Mouse (Mus musculus) embryonic fibroblast, embryonic 13.5 days (primary cell): ENCODE measurements around the gene Rora.

Experiments used
- CTCF ChIP-seq: IDR thresholded peaks from 2 replicates; pipeline ENCODE4 v1.5.1; 2011; ENCODE audit warnings: mild to moderate bottlenecking, control low read depth, low read length, moderate library complexity, borderline replicate concordance; ENCODE audit not compliant: insufficient read depth
- POLR2A ChIP-seq: IDR thresholded peaks from 2 replicates; pipeline ENCODE4 v1.6.1; 2011; ENCODE audit warnings: low read depth, mild to moderate bottlenecking, control low read depth, low read length, moderate library complexity

DNA sequence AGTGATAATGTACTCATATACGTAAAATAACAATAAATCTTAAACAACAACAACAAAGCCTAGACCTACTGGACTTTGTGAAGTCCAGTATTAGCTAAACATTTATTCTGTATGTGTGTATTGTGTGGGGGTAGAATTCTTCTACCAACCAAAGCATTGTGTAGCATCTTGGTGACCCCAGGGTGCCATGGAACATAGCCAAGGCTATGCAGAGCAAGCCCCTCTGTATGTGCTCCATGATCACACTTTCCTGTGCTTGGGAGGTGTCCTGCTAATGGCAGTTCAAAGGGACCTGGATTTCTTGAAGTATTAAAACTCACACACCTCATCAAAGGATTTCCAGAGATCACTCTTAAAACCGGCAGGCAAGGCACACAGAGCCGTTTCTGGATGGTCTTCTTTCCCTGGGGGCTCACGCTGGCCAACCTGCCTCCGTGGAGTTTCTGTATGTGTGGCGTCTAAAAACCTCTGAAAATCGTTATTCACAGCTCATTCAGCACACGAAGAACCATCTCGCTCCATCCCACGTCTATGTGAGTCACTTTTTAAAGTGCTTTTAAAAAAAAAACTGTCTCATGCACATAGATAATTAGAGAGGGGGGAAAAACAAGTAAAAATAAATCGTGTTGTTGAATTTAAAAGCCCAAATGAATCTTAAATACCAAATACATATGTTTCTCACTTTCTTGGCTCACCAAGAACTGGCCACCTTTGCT is 92.5 kb downstream of the Rora start:
- TF ChIP-seq CTCF (no peak), POLR2A (no peak)
